Mouse (Mus musculus): ENCODE measurements around the gene Birc5. TPM values are rescaled to one million over a fixed set of nuclear protein-coding genes. Genes with fewer than 3 reads are reported as not detected.

The Birc5 gene
- polyA plus RNA-seq, 1 experiment from 2014 or later: 395 TPM

GRCm38 (mm10) chr11:117870688-117871365 lies 21.8 kb downstream of the Birc5 start:
- Histone ChIP-seq H3K4me1 (peaks cover 44% of the 10 kb centered on the region), H3K27ac (0 out of 2 replicates have a peak overlapping the region, but pooled peaks have one; percentile 19), H3K36me3 (no peaks in the 10 kb centered on the region), H3K9me3 (replicated peaks) (no peaks in the 10 kb centered on the region), H3K4me3 (no peak overlapping the region), H3K27me3 (ENCODE audit: low read depth, poor library complexity, severe bottlenecking) (peaks cover 25% of the 10 kb centered on the region)
- WGBS: 36% methylated on average over 12 of the region's 12 CpGs
- DNase-seq (ENCODE audit: low spot score): peak; percentile 82

DNA sequence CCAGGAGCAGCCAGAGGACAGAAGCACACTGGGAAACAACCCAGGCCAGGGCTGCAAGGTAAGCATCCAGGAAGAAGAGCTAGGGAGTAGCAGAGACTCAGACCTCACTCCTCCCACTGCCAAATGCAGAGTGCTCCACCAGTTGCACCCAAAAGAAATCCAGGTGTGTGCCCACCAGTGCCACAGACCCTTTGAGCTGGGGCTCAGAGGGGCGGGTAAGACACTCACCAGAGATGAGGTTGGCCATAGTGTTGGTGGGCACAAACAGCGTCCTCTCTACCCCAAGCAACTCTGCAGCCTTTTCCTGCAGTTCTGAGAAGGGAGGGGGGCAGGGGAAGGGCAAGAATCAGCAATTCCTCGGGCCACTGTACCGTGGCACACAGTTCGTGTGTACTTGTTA lies 22.3 kb downstream of the Birc5 start:
- Histone ChIP-seq H3K36me3 (no peaks in the 10 kb centered on the region), H3K4me3 (no peak overlapping the region), H3K4me1 (peaks cover 44% of the 10 kb centered on the region), H3K27me3 (ENCODE audit: low read depth, poor library complexity, severe bottlenecking) (peaks cover 20% of the 10 kb centered on the region), H3K27ac (no peak overlapping the region), H3K9me3 (replicated peaks) (no peaks in the 10 kb centered on the region)
- DNase-seq (ENCODE audit: low spot score): no peak
- 76% methylated on average over 5 of the region's 5 CpGs for WGBS

DNA sequence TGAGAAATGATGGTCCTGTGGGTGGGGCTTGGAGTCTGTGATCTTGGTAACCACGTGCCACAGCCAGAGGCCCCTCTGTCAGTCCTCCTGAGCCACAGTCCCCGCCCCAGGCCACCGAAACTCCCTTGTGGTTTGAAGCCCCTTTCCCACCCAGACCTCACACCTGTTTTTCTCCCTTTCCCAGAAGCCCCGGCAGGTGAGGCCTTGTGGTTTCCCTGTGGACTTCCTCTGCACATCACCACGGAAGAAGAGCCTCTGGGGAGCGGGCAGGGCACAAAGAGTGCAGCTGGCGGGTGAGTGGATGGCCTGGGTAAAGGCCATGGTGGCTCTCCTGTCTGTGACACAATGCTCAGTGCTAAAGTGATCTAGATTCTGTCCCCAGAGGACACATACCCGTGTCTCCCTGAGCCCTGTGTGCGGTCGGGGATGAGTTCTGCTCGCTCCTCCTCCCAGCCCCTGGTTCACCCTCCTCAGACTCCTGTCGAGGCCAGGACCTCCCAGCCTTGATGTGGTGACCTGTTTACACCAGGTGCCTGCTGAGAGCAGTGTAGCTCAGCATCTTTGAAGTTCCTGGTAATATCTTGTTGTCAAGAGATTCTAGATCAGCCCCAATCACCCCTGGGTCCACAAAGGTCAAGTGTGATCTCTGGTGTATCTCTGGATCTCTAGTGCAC lies 23.0 kb downstream of the Birc5 start:
- no peak for DNase-seq (ENCODE audit: low spot score)
- Histone ChIP-seq H3K4me3 (peak overlapping the region; percentile 79; the same call in 1 of the 2 replicates), H3K9me3 (replicated peaks) (no peaks in the 10 kb centered on the region), H3K27ac (no peak overlapping the region), H3K4me1 (peaks cover 44% of the 10 kb centered on the region), H3K36me3 (no peaks in the 10 kb centered on the region), H3K27me3 (ENCODE audit: low read depth, poor library complexity, severe bottlenecking) (peaks cover 19% of the 10 kb centered on the region)
- 65% methylated on average over 12 of the region's 12 CpGs for WGBS

GRCm38 (mm10) chr11:117872861-117873608 lies 24.0 kb downstream of the Birc5 start, which contains the start of gene Tha1:
Gene Tha1 (minus strand): TSS chr11:117873481.
- Histone ChIP-seq H3K27ac (peak within 1 kb of the TSS; percentile 89), H3K4me1 (peaks cover 49% of the 10 kb centered on the region), H3K4me3 (peak within 1 kb of the TSS; percentile 79), H3K36me3 (no peaks in the 10 kb centered on the region), H3K9me3 (replicated peaks) (no peaks in the 10 kb centered on the region), H3K27me3 (ENCODE audit: low read depth, poor library complexity, severe bottlenecking) (peaks cover 16% of the 10 kb centered on the region)
- WGBS: 2% methylated on average over 51 of the region's 51 CpGs
- peak; percentile 85 for DNase-seq (ENCODE audit: low spot score)

GRCm38 (mm10) chr11:117874419-117874818 lies 25.4 kb downstream of the Birc5 start:
- H3K9me3 ChIP-seq (replicated peaks): no peaks in the 10 kb centered on the region
- no peak overlapping the region for H3K4me3 ChIP-seq
- 63% methylated on average over 4 of the region's 4 CpGs for WGBS
- peaks cover 11% of the 10 kb centered on the region for H3K27me3 ChIP-seq (ENCODE audit: low read depth, poor library complexity, severe bottlenecking)
- peaks cover 60% of the 10 kb centered on the region for H3K4me1 ChIP-seq
- no peaks in the 10 kb centered on the region for H3K36me3 ChIP-seq
- no peak overlapping the region for H3K27ac ChIP-seq
- DNase-seq (ENCODE audit: low spot score): no peak

- Histone ChIP-seq H3K4me1 (peaks cover 53% of the 10 kb centered on the region), H3K27ac (0 out of 2 replicates have a peak overlapping the region, but pooled peaks have one; percentile 16), H3K4me3 (no peak overlapping the region), H3K27me3 (ENCODE audit: low read depth, poor library complexity, severe bottlenecking) (peaks cover 10% of the 10 kb centered on the region; the same call in 1 of the 2 replicates), H3K9me3 (replicated peaks) (no peaks in the 10 kb centered on the region), H3K36me3 (no peaks in the 10 kb centered on the region)
- WGBS: 42% methylated on average over 6 of the region's 6 CpGs
- no peak for DNase-seq (ENCODE audit: low spot score)
These were observed 26.6 kb downstream of the Birc5 start for GRCm38 (mm10) chr11:117875681-117876080.

DNA sequence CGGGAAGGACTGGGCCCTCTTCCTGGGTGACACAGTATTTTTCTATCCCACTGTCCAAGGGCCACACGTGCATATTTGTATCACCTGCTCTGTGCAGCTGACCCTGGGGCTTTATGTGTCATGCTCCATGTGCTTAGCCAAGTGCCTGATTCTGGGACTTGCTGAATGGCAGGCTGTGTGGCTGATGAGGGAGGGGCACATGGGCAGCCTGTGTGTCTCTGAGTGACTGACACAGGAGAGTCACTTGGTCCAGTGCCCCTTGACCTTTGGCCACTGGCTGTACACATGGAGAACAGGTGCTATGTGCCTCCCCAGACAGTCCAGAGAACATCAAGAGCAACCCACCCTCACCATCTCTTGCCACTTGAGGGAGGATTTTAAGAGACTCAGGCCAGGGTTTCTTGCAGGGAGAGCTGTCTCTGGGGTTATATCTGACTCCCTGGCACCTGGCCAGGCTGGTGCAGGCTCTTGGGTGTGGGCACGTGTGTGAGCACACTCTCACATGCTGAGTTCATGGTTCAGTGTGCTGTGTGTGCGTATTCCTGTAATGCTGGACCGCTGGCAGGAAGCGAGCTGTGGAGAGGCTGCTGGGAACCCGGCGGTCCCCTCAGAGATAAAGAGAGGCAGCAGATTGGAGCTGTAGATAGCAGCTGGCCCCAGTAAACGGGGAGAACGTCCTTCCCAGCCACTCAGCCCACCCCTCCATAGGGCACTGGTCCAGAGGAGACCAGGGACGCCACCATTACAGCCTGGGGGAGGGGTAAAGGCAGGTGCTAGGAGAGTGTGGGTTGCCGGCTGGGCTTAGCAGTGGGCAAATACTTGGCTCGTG lies 29.1 kb downstream of the Birc5 start:
- Histone ChIP-seq H3K27me3 (ENCODE audit: low read depth, poor library complexity, severe bottlenecking) (peaks cover 6% of the 10 kb centered on the region; the same call in 1 of the 2 replicates), H3K9me3 (replicated peaks) (no peaks in the 10 kb centered on the region), H3K4me1 (peaks cover 42% of the 10 kb centered on the region), H3K27ac (peak overlapping the region; percentile 57), H3K4me3 (no peak overlapping the region), H3K36me3 (no peaks in the 10 kb centered on the region)
- DNase-seq (ENCODE audit: low spot score): no peak
- WGBS: 43% methylated on average over 13 of the region's 13 CpGs

DNA sequence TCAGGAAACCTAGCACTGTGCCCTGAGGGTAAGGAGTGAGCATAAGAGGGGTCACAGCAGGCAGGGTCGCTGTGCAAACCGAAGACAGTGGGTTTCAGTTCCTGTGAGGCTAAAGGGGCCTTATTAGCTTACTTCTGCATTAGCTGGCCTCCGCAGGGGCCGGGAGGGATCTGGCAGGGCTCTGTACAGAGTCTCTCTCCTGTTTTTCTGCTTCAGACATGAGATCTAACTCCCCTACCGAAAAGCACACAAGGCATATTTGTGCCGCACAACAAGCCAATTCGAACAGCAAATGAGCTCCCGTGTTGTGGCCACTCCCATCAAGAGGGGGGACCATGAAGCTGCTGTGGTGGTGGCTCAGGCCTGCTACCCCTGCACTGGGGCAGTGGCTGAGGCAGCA lies 29.8 kb downstream of the Birc5 start:
- Histone ChIP-seq H3K4me1 (peaks cover 40% of the 10 kb centered on the region), H3K27ac (peak overlapping the region; percentile 57), H3K27me3 (ENCODE audit: low read depth, poor library complexity, severe bottlenecking) (peaks cover 13% of the 10 kb centered on the region; the same call in 1 of the 2 replicates), H3K4me3 (no peak overlapping the region), H3K36me3 (no peaks in the 10 kb centered on the region), H3K9me3 (replicated peaks) (no peaks in the 10 kb centered on the region)
- WGBS: 43% methylated on average over 8 of the region's 8 CpGs
- DNase-seq (ENCODE audit: low spot score): no peak

- H3K27me3 ChIP-seq (ENCODE audit: low read depth, poor library complexity, severe bottlenecking): peaks cover 16% of the 10 kb centered on the region; the same call in 1 of the 2 replicates
- WGBS: 82% methylated on average over 6 of the region's 6 CpGs
- peaks cover 37% of the 10 kb centered on the region for H3K4me1 ChIP-seq
These were observed 30.6 kb downstream of the Birc5 start for GRCm38 (mm10) chr11:117879676-117880075.

GRCm38 (mm10) chr11:117880336-117880976 lies 31.4 kb downstream of the Birc5 start:
- Histone ChIP-seq H3K36me3 (no peaks in the 10 kb centered on the region), H3K4me3 (no peak overlapping the region), H3K27me3 (ENCODE audit: low read depth, poor library complexity, severe bottlenecking) (peaks cover 23% of the 10 kb centered on the region; the same call in 1 of the 2 replicates), H3K9me3 (replicated peaks) (no peaks in the 10 kb centered on the region), H3K27ac (no peak overlapping the region), H3K4me1 (peaks cover 37% of the 10 kb centered on the region)
- DNase-seq (ENCODE audit: low spot score): no peak
- 93% methylated on average over 9 of the region's 9 CpGs for WGBS

More at GRCm38 (mm10) chr11:117879676-117880075, 30.6 kb downstream of the Birc5 start:
- no peak for DNase-seq (ENCODE audit: low spot score)
- H3K36me3 ChIP-seq: no peaks in the 10 kb centered on the region
- no peak overlapping the region for H3K27ac ChIP-seq
- H3K9me3 ChIP-seq (replicated peaks): no peaks in the 10 kb centered on the region
- H3K4me3 ChIP-seq: no peak overlapping the region

DNA sequence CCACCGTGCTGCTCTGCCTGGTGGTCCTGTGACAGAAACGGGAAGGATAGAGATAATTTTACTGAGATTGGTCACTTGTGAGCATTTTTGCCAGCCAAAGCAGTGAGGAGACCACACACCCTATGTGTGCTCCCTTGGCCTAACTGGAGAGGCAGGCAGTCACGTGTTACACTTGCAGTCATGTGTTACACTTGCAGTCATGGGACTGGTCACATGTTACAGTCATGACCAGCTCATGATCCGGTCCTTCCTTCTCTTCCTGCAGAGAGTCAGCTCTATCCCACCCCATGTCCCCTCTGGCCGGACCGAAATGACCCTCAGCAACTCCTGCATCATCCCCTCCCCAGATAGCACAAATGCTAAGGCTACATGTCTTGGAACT lies 31.9 kb downstream of the Birc5 start:
- H3K4me1 ChIP-seq: peaks cover 41% of the 10 kb centered on the region
- H3K9me3 ChIP-seq (replicated peaks): no peaks in the 10 kb centered on the region
- WGBS: 90% methylated on average over 6 of the region's 6 CpGs
- DNase-seq (ENCODE audit: low spot score): no peak
- H3K36me3 ChIP-seq: no peaks in the 10 kb centered on the region
- peaks cover 27% of the 10 kb centered on the region; the same call in 1 of the 2 replicates for H3K27me3 ChIP-seq (ENCODE audit: low read depth, poor library complexity, severe bottlenecking)
- no peak overlapping the region for H3K4me3 ChIP-seq
- H3K27ac ChIP-seq: 0 out of 2 replicates have a peak overlapping the region, but pooled peaks have one; percentile 4

- H3K36me3 ChIP-seq: no peaks in the 10 kb centered on the region
- no peak overlapping the region for H3K4me3 ChIP-seq
- peaks cover 34% of the 10 kb centered on the region for H3K27me3 ChIP-seq (ENCODE audit: low read depth, poor library complexity, severe bottlenecking)
- no peaks in the 10 kb centered on the region for H3K9me3 ChIP-seq (replicated peaks)
- peak overlapping the region; percentile 4; the same call in 1 of the 2 replicates for H3K27ac ChIP-seq
- no peak for DNase-seq (ENCODE audit: low spot score)
- WGBS: 12% methylated on average over 8 of the region's 8 CpGs
- H3K4me1 ChIP-seq: peaks cover 46% of the 10 kb centered on the region
These were observed 32.7 kb downstream of the Birc5 start for GRCm38 (mm10) chr11:117881787-117882186.
